Mouse (Mus musculus) 3T3-L1 (cell line): ENCODE data around the gene Galnt2.

Experiments used
- DNase-seq: peaks from one replicate; pipeline ENCODE4 v3.0.0-alpha.2; 2015; ENCODE audit warnings: low read depth, low spot score

Gene Galnt2

GRCm38 (mm10) chr8:124231176-124231484 lies at the start of gene Galnt2:
Galnt2 (plus strand) TSS chr8:124231391.
- DNase-seq: peak; percentile 47

- DNase-seq: no peak
Observed at GRCm38 (mm10) chr8:124181751-124182150, 49.4 kb upstream of the Galnt2 start.

- DNase-seq: peak; percentile 64
Observed at GRCm38 (mm10) chr8:124182224-124182623, 49.0 kb upstream of the Galnt2 start.

GRCm38 (mm10) chr8:124184078-124184477 lies 47.1 kb upstream of the Galnt2 start:
- no peak for DNase-seq

GRCm38 (mm10) chr8:124184507-124184906 lies 46.7 kb upstream of the Galnt2 start:
- no peak for DNase-seq

- DNase-seq: no peak
Observed at GRCm38 (mm10) chr8:124185081-124185480, 46.1 kb upstream of the Galnt2 start.

GRCm38 (mm10) chr8:124190388-124190787 lies 40.8 kb upstream of the Galnt2 start:
- DNase-seq: no peak

GRCm38 (mm10) chr8:124192242-124192641 lies 38.9 kb upstream of the Galnt2 start:
- no peak for DNase-seq

GRCm38 (mm10) chr8:124192976-124193375 lies 38.2 kb upstream of the Galnt2 start:
- DNase-seq: peak; percentile 98

GRCm38 (mm10) chr8:124193992-124194391 lies 37.2 kb upstream of the Galnt2 start:
- no peak for DNase-seq

GRCm38 (mm10) chr8:124196195-124196594 lies 35.0 kb upstream of the Galnt2 start:
- peak; percentile 97 for DNase-seq

- DNase-seq: no peak
Observed at GRCm38 (mm10) chr8:124196797-124197196, 34.4 kb upstream of the Galnt2 start.

- no peak for DNase-seq
Observed at GRCm38 (mm10) chr8:124198230-124198629, 33.0 kb upstream of the Galnt2 start.

GRCm38 (mm10) chr8:124200400-124200799 lies 30.8 kb upstream of the Galnt2 start:
- peak; percentile 59 for DNase-seq

GRCm38 (mm10) chr8:124201706-124202105 lies 29.5 kb upstream of the Galnt2 start:
- no peak for DNase-seq

- no peak for DNase-seq
Observed at GRCm38 (mm10) chr8:124202895-124203294, 28.3 kb upstream of the Galnt2 start.

GRCm38 (mm10) chr8:124204001-124204601 lies 27.1 kb upstream of the Galnt2 start:
- no peak for DNase-seq

- DNase-seq: no peak
Observed at GRCm38 (mm10) chr8:124212148-124212547, 19.0 kb upstream of the Galnt2 start.

- DNase-seq: no peak
Observed at GRCm38 (mm10) chr8:124216951-124217350, 14.2 kb upstream of the Galnt2 start.

- no peak for DNase-seq
Observed at GRCm38 (mm10) chr8:124229883-124230282, 1.3 kb upstream of the Galnt2 start.

- no peak for DNase-seq
Observed at GRCm38 (mm10) chr8:124230496-124231175, 555 bp upstream of the Galnt2 start.

- DNase-seq: peak; percentile 24
Observed at GRCm38 (mm10) chr8:124231485-124232279, 491 bp downstream of the Galnt2 start.

- peak; percentile 21 for DNase-seq
Observed at GRCm38 (mm10) chr8:124232280-124232600, 1.0 kb downstream of the Galnt2 start.
